Mouse (Mus musculus): Measurements from ENCODE around the gene Yars.

Yars gene

DNA sequence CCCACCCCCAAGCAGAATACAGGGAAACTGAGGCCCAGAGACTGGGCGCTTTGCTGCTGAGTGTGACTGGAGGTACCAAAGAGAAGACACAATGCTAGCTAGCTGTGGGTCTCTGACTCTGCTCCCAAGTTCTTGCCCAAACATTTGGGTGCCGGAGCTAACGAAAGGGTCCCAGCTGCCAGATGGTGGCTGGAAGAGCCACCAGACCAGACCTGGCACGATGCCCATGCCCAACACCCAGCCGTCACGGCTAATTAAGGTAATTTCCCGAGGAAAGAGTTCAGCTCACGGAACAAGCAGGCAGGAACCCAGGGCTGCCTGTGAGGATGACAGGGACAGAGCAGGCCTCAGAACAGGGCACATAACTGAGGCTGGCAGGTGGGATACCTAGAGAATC is 38.4 kb downstream of the Yars start:
- no peak for DNase-seq (ENCODE audit: low read depth)

DNA sequence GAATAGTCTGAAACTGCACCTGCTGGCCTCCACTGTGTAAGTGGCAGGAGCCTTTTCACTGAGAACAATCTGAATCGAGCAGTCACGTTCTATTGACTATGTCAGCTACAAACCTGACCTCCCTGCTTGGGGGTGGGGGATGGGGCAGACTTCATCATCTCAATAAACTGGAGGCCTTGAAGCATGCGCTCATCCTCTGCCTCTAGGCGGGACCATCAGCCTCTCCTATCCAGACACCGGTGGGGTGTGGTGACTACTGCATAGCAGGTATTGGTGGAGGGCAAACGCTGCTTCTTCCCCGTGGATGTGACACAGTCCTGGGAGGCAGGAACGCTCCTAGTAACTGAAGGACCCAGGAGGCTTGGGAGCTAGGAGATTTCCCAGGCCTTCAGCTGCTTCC is 41.4 kb downstream of the Yars start:
- DNase-seq (ENCODE audit: low read depth), result no peak

DNA sequence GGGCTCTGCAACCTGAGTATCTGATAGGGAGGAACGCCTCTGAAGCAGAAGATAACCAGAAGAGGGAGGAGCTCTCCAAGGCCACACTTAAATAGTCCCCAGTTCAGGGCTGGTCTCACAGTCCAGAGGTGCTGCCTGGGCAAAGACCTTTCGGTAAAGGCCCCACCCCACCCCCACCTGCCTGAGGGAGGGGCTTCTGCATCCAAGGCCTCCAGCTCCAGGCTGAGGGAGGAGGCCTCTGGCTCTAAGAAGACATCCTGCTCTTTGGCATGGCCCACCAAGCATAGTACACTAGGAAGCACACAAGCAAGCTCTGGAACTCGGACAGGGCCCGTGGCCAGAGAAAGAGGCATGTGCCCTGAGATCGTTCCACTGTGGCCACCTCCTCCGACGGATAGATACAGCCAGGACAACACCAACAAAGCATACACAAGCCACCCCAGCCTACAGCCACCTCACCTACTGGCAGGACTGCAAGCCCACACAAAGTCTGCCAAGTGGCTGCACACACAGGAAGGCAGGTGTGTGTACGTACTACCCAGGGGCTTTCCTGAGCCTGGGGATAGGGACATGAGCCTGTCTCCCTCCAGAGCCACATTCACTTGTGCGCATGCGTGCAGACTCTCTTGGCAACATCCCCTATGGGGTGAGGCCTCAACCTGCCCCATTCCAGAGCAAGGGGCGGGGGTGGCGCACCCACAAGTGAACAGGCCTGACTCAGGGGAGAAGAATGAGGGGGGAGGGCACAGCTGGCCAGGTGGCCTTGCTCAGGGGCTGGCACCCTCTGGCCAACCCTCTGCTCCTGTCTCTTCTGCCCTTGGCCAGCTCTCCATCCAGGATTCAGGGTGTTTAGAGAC is 42.3 kb downstream of the Yars start:
- DNase-seq (ENCODE audit: low read depth), result no peak

DNA sequence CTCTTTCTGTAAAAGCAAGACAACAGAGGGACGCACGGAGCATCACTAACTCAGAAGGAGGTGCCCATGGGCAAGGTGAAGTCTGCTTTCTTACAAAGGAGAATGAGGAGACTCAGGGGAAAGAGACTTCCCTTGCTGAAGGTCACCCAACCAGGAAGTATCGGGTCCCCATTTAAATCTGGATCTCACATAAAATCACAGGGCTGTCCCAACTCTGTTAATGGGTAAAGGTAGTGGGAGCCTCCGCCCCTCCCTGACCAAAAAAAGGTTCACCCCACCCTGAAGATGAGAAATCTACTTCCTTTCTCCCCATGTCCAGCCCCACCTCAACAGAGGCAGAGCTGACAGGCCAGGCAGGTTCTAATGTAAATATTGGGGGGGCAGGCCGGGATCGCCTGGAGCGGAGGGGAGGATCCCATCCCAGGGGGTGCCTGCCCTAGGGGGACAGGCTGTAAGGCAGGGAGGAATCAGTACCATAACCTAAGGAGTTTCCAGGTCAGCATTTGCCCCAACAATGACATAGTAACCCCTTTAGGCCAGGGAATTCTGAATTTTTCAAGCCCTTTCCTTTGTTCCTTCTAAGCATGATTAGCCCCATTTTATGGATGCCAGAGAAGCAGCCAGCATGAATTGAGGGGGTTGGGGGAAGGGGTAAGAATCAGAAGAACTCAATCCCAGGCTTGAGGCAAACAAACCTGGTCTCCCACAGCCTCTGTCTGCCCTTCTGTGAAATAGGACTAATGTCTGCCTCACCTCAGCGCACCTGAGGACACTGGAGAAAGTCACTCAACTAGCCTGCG is 43.2 kb downstream of the Yars start:
- DNase-seq (ENCODE audit: low read depth), result no peak

DNA sequence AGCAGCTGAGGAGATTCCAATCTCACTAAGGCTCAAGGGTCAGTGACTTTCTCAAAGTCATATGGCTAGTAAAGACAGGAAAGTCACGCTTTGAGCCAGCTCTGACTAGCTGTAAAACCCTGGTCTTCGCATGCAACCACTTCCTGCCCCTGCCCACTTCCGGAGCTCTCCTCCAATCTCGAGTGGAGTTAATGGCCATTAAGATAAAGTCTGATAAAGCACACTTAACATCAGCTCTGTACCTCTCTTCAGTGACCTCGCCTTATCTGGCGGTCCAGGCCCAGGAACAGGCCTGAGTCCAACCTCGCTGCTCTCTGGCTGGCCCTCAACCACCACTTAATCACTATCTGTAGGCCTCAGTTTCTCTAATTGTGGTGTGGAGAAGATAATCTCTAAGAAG is 44.9 kb downstream of the Yars start:
- peak; percentile 38 for DNase-seq (ENCODE audit: low read depth)

DNA sequence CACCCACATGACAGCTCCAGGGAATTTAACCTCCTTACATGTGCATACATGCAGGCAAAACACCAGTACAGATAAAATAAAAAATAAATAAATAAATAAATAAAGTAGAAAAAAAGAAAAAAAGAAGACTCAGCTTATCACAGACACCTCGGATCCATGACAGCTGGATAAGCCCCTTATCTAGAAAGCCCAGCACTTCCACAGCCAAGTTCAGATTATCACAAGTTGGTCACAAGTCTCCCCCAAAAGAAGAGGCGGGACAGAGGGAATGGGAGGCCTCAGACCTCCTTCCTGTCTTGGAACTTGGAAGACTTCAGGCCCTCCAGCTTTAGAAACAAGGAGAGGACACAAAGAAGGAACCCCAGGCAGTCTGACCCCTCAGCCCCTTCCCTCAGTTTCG is 45.6 kb downstream of the Yars start:
- no peak for DNase-seq (ENCODE audit: low read depth)

DNA sequence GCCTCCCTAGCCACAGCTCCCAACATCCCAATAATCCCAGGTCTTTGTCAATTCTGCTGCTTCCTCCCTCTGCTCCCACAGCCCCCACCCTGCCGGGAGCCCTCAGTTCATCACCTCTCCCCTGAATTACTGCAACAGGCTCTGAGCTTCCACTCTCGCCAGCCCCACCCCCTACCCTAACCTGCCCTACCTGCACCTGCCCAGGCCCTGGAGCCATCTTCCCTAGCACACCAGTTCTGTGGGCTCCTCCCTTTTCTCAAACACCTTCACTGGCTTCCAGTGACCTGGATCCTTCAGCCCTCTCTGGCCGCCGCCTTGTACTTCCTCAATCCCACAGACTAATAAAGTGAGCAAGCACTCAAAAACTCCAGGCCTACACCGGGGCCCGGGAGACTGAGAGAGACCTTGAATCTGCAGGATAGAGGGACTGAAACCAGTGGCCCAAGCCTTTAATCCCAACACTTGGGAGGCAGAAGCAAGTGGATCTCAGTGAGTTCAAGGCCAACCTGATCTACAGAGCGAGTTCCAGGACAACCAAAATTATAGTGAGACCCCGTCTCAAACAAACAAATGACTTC is 46.8 kb downstream of the Yars start:
- no peak for DNase-seq (ENCODE audit: low read depth)

DNA sequence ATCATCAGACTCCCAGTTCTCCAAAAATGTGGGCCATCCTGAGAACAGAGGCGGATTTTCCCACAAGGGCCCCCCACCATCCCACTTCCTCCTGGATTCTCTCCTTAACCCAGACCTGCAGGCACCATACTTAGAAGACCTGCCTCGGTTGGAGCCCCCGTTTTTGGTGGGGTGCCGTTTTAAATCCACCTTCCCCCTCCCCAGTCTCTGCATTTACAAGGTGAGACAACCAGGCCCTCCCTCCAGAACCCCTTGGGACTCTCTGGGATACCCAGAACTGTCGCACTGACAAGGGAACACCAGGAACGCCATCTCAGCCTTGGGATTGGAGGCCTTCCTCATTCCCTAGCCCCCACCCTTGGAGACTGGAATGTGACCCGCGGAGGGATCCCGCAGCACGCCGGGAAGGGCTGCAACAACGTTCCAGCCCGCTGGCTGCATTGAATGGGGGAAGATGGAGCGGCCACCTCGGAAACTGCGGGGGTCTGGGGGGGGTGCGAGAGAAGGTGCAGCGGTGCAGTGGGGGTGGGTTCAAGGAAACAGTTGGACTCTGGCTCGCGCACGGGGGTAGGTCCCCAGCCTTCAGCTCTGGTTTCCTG is 48.4 kb downstream of the Yars start:
- DNase-seq (ENCODE audit: low read depth), result no peak

DNA sequence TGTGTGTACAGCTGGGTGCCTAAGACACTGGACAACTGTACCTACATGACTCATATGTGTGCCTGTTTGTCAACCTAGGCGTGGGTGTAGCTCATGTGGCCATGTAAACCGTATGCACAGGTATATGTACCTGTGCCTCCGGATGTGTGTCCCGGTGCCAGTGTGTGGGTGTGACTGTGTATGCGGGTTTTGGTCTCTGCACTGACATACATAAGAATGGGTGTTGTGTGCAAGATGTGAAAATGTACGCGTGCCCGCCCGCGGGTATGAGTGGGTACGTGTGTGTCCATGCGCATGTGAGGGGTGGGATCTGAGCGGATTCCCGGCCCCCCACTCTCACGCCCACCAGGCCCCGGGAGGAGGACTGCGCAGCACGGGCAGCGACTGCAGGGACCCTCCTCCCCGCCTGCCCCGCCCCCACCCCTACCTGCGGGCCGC is 49.0 kb downstream of the Yars start:
- DNase-seq (ENCODE audit: low read depth), result no peak

DNA sequence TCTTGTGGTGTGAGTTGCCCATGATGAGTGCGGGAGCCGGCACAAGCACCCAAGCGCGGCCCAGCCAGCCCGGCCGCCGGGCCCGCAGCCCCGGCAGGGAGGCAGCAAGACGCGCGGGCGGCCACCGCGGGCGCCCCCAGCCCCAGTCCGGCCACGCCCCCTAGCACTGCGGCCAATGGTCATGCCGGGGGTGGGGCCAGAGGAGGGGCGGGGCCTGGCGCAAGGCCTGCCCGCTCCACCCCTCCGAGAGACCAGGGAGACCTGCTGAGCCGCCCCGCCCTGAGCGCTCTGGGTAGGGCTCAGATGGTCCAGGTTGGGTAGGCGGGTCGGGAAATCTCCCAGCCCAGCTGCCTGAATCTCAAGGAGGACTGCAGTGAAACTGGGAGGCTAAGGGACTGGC is 49.5 kb downstream of the Yars start:
- DNase-seq (ENCODE audit: low read depth), result peak; percentile 63

DNA sequence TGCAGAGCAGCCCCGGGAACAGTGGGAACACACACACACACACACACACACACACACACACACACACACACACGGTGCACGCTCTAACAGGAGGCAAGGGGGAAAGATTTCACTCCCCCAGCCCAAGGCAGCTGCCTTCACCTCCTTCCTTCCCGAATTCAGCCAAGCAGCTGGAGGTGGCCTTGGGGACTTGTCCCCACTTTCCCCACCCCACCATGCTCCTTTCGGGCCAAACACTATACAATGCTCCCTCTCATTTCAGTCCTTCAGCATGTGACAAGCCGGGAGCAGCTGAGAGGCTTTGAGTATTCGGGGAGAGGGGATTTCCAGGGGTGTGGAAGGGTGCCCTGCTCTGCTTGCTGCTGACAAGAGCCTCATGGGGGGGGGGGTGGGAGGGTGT is 52.3 kb downstream of the Yars start:
- DNase-seq (ENCODE audit: low read depth), result no peak

DNA sequence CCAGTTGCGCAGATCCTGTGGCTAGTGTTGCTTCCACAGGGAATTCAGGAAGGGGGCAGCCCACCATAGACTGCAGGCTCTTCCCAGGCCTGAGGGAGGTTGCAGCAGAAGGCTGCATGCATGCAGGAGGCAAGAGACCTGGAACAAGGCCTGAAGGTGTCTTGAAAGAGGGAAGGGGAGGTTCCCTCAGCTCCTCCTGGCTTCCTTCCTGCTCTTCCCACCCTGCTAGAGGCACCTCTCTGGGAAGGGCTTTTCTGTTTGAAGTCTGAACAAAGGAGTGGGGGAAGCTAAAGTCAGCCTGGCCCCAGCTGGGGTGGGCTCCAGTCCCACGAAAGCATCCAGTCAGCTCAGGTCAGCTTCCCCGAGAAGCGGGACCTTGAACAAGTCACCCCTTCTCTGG is 52.8 kb downstream of the Yars start:
- no peak for DNase-seq (ENCODE audit: low read depth)

DNA sequence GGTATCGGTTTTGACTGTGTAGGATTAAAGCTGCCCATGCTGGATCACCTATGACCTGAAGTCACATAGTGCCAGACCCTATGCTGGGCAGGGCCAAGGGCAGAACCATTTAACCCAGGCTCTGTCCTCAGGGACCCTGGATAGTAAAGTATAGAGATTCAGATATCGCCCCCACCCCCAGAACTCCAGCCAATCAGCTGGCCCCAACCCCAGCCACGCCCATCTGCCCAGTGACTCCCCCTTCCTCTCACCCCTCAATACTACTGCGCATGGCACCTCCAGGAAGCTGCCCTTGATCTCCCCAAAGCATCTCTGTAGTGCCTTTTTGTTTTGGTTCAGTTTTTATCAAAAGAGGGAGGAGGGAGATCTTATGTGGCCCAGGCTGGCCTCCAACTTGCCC is 53.2 kb downstream of the Yars start:
- no peak for DNase-seq (ENCODE audit: low read depth)

DNA sequence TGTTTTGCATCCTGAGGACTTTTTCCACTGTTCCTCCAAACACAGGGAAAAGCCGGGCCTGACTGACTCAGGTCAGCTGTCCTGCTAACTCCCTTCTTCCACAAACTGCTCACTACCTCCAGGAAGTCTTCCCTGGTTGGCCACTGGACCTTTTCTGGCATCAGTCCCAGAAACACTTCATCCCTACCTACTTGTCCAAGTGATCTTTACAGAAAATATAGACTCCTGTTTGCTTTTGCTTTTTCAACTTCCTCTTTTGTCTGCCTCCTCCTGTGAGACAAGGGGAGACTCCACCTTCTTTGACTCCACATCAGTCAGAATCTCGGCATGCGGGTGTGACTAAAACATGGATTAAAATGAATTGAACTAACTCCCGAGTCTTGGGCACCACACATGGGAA is 55.2 kb downstream of the Yars start:
- no peak for DNase-seq (ENCODE audit: low read depth)

DNA sequence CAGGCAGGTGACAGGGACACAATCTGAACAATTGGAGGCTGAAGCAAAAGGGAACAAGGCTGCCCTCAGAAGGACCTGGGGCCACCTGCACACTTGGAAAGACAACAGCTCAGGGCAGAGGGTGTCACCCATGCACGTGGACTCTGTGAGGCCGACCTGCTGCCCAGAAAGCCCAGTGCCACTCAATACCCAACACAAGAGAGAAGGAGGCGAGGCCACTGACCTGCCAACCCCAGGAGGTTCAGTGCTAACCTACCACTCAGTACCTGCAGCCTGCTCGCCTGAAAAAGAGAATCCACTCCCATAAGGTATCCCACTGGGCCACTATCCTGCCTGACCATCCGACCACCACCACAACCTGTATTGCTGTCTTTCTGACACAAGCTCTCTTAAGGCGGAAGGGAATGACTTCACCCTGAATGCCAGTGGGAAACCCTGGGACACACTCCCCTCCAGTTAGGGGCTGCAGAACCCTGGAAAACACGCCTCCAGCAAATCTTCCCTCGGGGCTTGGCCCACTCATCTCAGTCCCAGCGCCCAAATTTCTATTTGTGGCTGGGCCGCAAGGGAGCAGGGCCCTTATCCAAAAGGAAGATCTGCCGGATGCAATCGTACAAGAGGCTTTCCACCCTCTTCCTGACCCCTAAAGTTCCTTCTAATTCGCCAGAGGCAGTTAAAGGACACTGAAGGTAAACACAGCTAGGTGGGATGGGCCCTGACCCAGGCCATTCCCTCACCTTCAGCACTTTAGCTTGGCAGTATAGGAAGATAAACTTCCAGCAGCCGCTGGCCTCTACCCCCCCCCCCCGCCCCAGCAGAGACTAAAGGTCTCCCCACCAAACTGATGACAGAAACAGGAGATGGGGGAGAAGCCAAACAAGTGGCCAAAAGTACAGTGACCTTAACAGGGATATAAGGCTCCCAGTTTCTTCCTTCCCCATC is 57.1 kb downstream of the Yars start:
- DNase-seq (ENCODE audit: low read depth), result no peak

DNA sequence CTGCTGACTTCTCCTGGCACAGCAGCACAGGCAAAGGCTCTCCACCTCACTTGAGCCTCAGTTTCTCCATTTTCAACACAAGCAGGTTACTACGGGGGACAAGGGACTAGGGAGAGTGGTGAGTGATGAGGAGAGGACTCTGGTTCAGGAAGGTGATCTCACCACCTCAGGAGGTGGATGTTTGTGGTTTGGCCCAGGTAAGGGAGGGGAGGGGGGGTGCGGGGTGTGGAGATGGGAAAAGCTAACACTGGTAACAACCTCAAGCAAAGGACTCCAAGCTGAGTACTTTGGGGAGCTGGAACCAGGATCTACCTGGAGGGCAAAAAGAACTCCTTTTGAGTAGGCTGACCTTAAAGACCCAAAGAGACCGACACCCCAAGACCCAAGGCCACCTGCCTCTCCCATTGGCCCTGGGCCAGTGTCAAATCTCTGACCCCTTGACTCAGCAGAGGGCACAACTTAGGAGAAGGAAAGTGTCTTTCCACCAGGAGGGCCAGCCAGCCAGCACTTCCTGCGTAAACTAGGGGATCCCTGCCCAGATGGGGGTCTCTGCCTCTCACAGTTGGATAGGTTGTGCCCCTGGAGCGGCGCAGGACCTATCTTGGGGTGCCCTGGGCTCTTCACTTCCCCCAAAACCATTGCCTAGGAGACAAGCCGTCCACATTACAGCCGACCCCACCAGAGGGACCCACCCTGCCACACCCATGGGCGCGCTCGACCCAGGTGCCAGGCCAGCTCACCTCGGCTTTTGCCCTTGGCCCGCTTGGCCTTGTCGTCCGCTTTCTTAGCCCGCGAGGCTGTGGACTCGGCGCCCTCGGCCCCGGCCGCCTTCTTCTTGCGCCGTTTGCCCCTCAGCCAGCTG is 58.1 kb downstream of the Yars start:
- DNase-seq (ENCODE audit: low read depth), result no peak

DNA sequence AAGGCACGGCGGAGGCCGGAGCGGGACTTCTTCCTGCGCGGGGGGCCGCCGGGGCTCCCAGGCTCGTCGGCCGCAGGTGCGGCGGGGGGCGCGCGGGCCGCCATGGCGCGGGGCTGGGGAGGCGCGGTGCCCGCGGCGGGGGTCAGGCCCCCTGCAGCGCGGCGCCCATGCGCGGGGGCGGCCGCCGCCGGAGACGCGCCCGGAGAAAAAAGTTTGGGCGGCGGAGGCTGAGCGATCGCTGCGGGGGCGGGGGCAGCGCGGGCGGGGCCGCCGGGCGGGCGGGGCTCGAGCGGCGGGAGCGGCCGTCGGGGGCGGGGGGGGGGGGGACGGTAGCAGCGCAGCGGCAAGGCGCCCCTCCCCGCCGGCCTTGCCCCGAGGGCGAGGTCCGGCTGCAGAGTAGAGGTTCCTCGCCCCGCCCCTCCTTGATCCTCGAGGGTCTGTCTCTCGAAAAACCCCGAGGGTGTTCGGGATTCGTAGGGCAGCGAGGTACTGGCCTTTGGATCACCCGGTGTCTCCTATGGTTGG is 58.7 kb downstream of the Yars start:
- DNase-seq (ENCODE audit: low read depth), result no peak

DNA sequence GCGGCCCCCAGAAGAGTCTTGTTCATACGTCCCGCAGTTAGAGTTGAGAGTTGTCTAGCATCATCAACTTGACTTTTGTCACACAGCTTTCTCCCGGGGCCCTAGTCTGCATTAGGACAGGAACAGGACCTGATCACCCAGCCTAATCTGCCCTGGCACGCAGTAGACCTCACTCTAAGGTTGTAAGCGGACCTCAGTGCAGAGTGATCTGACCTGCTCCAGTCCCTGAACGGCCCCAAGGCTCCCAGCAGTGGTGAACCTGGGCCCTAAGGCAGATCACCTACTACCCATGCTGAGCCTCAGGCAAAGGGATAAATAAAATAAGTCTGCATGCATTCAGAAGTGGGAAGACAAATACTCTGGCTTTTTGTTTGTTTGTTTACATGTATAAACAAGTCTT is 59.7 kb downstream of the Yars start:
- no peak for DNase-seq (ENCODE audit: low read depth)

DNA sequence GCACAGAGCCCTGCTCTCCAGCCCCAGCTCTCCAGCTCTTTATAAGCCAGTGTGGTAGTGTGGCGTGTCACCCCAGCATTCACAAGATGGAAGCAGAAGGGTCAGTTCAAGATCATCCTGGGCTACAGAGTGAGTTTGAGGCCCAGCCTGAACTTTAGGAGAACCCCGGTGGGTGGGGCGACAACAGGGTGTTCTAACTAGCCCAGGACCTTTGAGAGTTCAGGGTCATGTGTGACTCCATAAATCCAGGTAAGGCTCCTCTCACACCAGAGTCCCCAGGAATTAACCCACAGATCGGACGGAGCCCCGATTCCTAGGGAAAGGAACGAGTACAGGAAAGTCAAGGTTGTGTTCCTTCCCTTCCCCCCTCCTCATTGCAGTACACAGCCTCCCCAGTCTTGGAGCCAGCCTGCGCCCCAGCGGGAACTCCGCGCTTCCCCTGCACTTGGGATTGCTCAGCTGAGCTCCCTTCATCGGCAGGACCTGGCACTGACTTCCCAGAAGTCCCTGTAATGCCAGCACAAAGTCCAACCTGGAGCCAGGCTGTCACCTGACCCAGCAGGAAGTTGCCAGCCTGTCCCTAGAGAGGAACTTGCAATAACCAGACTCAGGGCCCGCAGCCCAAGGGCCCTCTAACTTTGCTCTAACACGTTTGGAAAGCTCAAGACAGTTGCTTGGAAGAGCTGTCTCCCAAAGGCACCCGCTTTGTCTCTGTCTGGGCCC is 61.4 kb downstream of the Yars start:
- DNase-seq (ENCODE audit: low read depth), result no peak
